Mouse (Mus musculus): ENCODE measurements around the gene Ttc7b. TPM values are rescaled to one million over a fixed set of nuclear protein-coding genes. Genes with fewer than 3 reads are reported as not detected.

Ttc7b gene
- total and polyA plus RNA-seq, 3 experiments, result 71.6 to 84.4 (median 82.0) TPM

GRCm38 (mm10) chr12:100331806-100332205 is 188.8 kb downstream of the Ttc7b start:
- no peaks in the 10 kb centered on the region for H3K79me2 ChIP-seq (replicated peaks; ENCODE audit: control insufficient read depth, insufficient read depth, low read length)
- H3K27ac ChIP-seq, result no peak overlapping the region
- TF ChIP-seq POLR2A (IDR thresholded peaks at IDR 0.05; ENCODE audit: insufficient read depth, low read depth, low read length) (no peak), EP300 (IDR thresholded peaks at IDR 0.05; ENCODE audit: insufficient read depth, low read depth, low read length) (no peak), CTCF (IDR thresholded peaks at IDR 0.05) (no peak)
- H3K9ac ChIP-seq (ENCODE audit: low read depth, low read length), result no peak overlapping the region
- DNase-seq, result no peak
- WGBS, result 91% methylated on average over 6 of the region's 6 CpGs
- intact Hi-C loops (cut with DNase I), result no loop called here
- no peak overlapping the region for H3K4me3 ChIP-seq
- H3K27me3 ChIP-seq (ENCODE audit: control insufficient read depth, insufficient read depth, low read length), result no peaks in the 10 kb centered on the region
- H3K4me1 ChIP-seq (ENCODE audit: control insufficient read depth, insufficient read depth, low read length), result peaks cover 13% of the 10 kb centered on the region
- no peaks in the 10 kb centered on the region for H3K36me3 ChIP-seq (ENCODE audit: control insufficient read depth, insufficient read depth, low read length)

DNA sequence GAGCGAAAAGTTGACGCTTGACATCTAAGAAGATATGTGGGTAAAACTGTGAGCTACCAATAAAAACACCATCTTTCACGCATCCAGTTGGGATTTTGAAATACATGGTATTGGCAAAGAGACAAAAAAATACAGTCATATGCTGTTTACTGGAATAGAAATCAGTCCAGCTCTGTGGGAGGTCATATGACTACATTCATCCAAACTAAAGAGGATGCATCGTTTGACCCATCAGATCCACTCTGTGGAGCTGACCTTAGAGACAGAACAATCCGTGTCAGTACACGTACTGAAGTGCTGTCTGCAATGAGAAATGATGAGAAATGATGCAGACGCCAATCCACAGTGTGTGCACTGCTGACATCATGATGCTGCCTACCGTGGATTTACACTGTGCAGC is 190.4 kb downstream of the Ttc7b start:
- H3K36me3 ChIP-seq (ENCODE audit: control insufficient read depth, insufficient read depth, low read length), result no peaks in the 10 kb centered on the region
- no peak overlapping the region for H3K4me3 ChIP-seq
- no peak overlapping the region for H3K27ac ChIP-seq
- H3K4me1 ChIP-seq (ENCODE audit: control insufficient read depth, insufficient read depth, low read length), result peaks cover 12% of the 10 kb centered on the region
- no peaks in the 10 kb centered on the region for H3K27me3 ChIP-seq (ENCODE audit: control insufficient read depth, insufficient read depth, low read length)
- WGBS, result 90% methylated on average over 8 of the region's 8 CpGs
- no peaks in the 10 kb centered on the region for H3K79me2 ChIP-seq (replicated peaks; ENCODE audit: control insufficient read depth, insufficient read depth, low read length)
- DNase-seq, result no peak
- intact Hi-C loops (cut with DNase I), result no loop called here
- TF ChIP-seq EP300 (IDR thresholded peaks at IDR 0.05; ENCODE audit: insufficient read depth, low read depth, low read length) (no peak), POLR2A (IDR thresholded peaks at IDR 0.05; ENCODE audit: insufficient read depth, low read depth, low read length) (no peak), CTCF (IDR thresholded peaks at IDR 0.05) (no peak)
- H3K9ac ChIP-seq (ENCODE audit: low read depth, low read length), result no peak overlapping the region

DNA sequence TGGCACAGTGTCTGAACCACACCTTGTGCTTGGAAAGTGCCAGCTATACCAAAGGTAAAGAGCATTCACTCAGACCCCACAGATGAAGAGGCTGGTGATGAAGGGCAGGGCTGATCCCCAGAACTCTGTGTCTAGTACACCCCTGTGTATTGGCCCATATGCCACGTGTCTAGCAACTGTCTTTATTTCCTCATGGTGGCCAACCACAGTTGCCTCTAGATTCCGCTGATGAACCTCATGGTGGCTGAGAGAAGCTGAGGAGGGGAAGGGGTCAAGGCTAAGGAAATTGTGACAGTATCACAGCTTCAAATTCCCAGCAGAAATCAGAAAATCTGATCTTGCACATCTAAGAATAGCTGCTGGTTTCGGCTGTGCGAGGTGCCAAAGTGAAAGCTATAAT is 191.6 kb downstream of the Ttc7b start:
- no peak for TF ChIP-seq CTCF (IDR thresholded peaks at IDR 0.05)
- TF ChIP-seq POLR2A (IDR thresholded peaks at IDR 0.05; ENCODE audit: insufficient read depth, low read depth, low read length), result no peak
- no peak for TF ChIP-seq EP300 (IDR thresholded peaks at IDR 0.05; ENCODE audit: insufficient read depth, low read depth, low read length)
- no peaks in the 10 kb centered on the region for H3K79me2 ChIP-seq (replicated peaks; ENCODE audit: control insufficient read depth, insufficient read depth, low read length)
- intact Hi-C loops (cut with DNase I), result loop anchor here (2.0 kb wide), 1 partner anchor 52 kb away; no protein-coding TSS in a partner anchor
- H3K27ac ChIP-seq, result peak overlapping the region; percentile 40
- 51% methylated on average over 4 of the region's 4 CpGs for WGBS
- no peaks in the 10 kb centered on the region for H3K27me3 ChIP-seq (ENCODE audit: control insufficient read depth, insufficient read depth, low read length)
- H3K4me3 ChIP-seq, result no peak overlapping the region
- no peak for DNase-seq
- peaks cover 12% of the 10 kb centered on the region for H3K4me1 ChIP-seq (ENCODE audit: control insufficient read depth, insufficient read depth, low read length)
- no peaks in the 10 kb centered on the region for H3K36me3 ChIP-seq (ENCODE audit: control insufficient read depth, insufficient read depth, low read length)
- H3K9ac ChIP-seq (ENCODE audit: low read depth, low read length), result no peak overlapping the region

GRCm38 (mm10) chr12:100328557-100328956 is 192.1 kb downstream of the Ttc7b start:
- 26% methylated on average over 9 of the region's 9 CpGs for WGBS
- Histone ChIP-seq H3K27ac (peak overlapping the region; percentile 40), H3K79me2 (replicated peaks; ENCODE audit: control insufficient read depth, insufficient read depth, low read length) (no peaks in the 10 kb centered on the region), H3K4me1 (ENCODE audit: control insufficient read depth, insufficient read depth, low read length) (peaks cover 12% of the 10 kb centered on the region), H3K9ac (ENCODE audit: low read depth, low read length) (no peak overlapping the region), H3K36me3 (ENCODE audit: control insufficient read depth, insufficient read depth, low read length) (no peaks in the 10 kb centered on the region), H3K27me3 (ENCODE audit: control insufficient read depth, insufficient read depth, low read length) (no peaks in the 10 kb centered on the region), H3K4me3 (no peak overlapping the region)
- TF ChIP-seq CTCF (IDR thresholded peaks at IDR 0.05) (peak; percentile 35), EP300 (IDR thresholded peaks at IDR 0.05; ENCODE audit: insufficient read depth, low read depth, low read length) (peak; percentile 91), POLR2A (IDR thresholded peaks at IDR 0.05; ENCODE audit: insufficient read depth, low read depth, low read length) (0 out of 2 replicates have a peak, but pooled peaks have one; percentile 20)
- intact Hi-C loops (cut with DNase I), result loop anchor here (2.0 kb wide), 1 partner anchor 52 kb away; no protein-coding TSS in a partner anchor
- peak; percentile 42 to 47 for DNase-seq

GRCm38 (mm10) chr12:100326732-100327131 is 193.9 kb downstream of the Ttc7b start:
- TF ChIP-seq POLR2A (IDR thresholded peaks at IDR 0.05; ENCODE audit: insufficient read depth, low read depth, low read length) (no peak), CTCF (IDR thresholded peaks at IDR 0.05) (no peak)
- H3K36me3 ChIP-seq (ENCODE audit: control insufficient read depth, insufficient read depth, low read length), result no peaks in the 10 kb centered on the region
- no peak overlapping the region for H3K27ac ChIP-seq
- intact Hi-C loops (cut with DNase I), result no loop called here
- WGBS, result 76% methylated on average over 2 of the region's 2 CpGs
- no peak for DNase-seq
- H3K27me3 ChIP-seq (ENCODE audit: control insufficient read depth, insufficient read depth, low read length), result no peaks in the 10 kb centered on the region
- H3K79me2 ChIP-seq (replicated peaks; ENCODE audit: control insufficient read depth, insufficient read depth, low read length), result no peaks in the 10 kb centered on the region
- H3K9ac ChIP-seq (ENCODE audit: low read depth, low read length), result no peak overlapping the region
- H3K4me3 ChIP-seq, result no peak overlapping the region
- peaks cover 12% of the 10 kb centered on the region for H3K4me1 ChIP-seq (ENCODE audit: control insufficient read depth, insufficient read depth, low read length)

GRCm38 (mm10) chr12:100325618-100326017 is 195.0 kb downstream of the Ttc7b start:
- Histone ChIP-seq H3K36me3 (ENCODE audit: control insufficient read depth, insufficient read depth, low read length) (no peaks in the 10 kb centered on the region), H3K4me3 (no peak overlapping the region), H3K9ac (ENCODE audit: low read depth, low read length) (no peak overlapping the region), H3K27ac (no peak overlapping the region), H3K27me3 (ENCODE audit: control insufficient read depth, insufficient read depth, low read length) (no peaks in the 10 kb centered on the region), H3K79me2 (replicated peaks; ENCODE audit: control insufficient read depth, insufficient read depth, low read length) (no peaks in the 10 kb centered on the region), H3K4me1 (ENCODE audit: control insufficient read depth, insufficient read depth, low read length) (peaks cover 12% of the 10 kb centered on the region)
- no peak for DNase-seq
- TF ChIP-seq CTCF (IDR thresholded peaks at IDR 0.05) (no peak), POLR2A (IDR thresholded peaks at IDR 0.05; ENCODE audit: insufficient read depth, low read depth, low read length) (no peak), EP300 (IDR thresholded peaks at IDR 0.05; ENCODE audit: insufficient read depth, low read depth, low read length) (no peak)
- WGBS, result 75% methylated on average over 4 of the region's 4 CpGs
- intact Hi-C loops (cut with DNase I), result no loop called here

Data from heart, adult 2 months (tissue).